Mouse (Mus musculus): ENCODE measurements at regions not wholly inside any gene's neighbourhood (a gene's known extent, or its start where the extent isn't known, plus 50 kb on each side); places are given as distances from the start of the nearest gene placed in this dataset.

DNA sequence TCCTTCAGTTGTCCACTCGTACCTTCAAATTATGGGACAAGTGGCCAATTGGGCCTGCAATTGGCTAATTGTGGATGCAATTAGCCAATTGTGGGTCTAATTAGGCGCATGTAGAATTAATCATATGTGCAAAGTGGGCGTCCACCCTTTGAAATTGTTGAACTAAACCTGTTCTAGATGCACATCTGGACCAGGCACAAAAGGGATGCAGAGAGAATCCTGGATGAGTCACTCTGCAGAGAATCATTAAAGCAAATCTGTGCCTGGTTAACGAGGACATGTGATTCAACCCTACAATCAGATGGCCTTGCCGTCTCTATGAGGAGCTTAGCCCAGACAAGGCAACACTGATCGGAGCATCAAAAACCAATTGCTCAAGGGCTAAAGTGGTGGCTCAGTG lies 393.0 kb upstream of the 3110018I06Rik start:
- peaks cover 34% of the 10 kb centered on the region for H3K9me3 ChIP-seq (ENCODE audit: control insufficient read depth, low read length)
- TF ChIP-seq GATA1 (IDR thresholded peaks at IDR 0.05; ENCODE audit: low read length) (no peak), TAL1 (IDR thresholded peaks at IDR 0.05; ENCODE audit: low read length) (no peak)
- no peaks in the 10 kb centered on the region for H3K4me1 ChIP-seq (ENCODE audit: control insufficient read depth)
- H3K36me3 ChIP-seq (ENCODE audit: control insufficient read depth) = no peaks in the 10 kb centered on the region
- H3K4me3 ChIP-seq (replicated peaks) = no peak overlapping the region
- no peaks in the 10 kb centered on the region for H3K27me3 ChIP-seq (ENCODE audit: control insufficient read depth)

DNA sequence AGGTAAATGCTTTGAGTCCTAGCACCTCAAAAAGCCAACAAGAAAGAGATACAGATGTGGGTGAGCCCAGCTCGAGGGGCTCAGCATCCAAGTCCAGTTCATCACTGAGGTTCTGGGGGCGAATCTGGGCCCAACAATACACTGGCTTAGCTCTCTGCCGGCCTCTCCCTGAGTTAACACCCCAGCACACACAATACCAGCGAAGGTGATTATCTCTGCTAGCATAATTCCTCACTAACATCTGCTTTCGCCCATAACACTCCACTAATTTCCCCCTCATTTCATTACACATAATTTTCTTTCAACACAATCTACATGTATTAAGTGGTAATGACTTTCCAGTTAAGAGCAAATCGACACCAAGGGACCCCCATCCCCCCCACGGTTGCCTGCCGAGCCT lies 383.9 kb upstream of the 3110018I06Rik start:
- Histone ChIP-seq H3K27me3 (ENCODE audit: control insufficient read depth) (no peaks in the 10 kb centered on the region), H3K4me3 (replicated peaks) (no peak overlapping the region), H3K36me3 (ENCODE audit: control insufficient read depth) (no peaks in the 10 kb centered on the region), H3K9me3 (ENCODE audit: control insufficient read depth, low read length) (peaks cover 31% of the 10 kb centered on the region), H3K4me1 (ENCODE audit: control insufficient read depth) (no peaks in the 10 kb centered on the region)
- no peak for TF ChIP-seq GATA1 (IDR thresholded peaks at IDR 0.05; ENCODE audit: low read length)
- no peak for TF ChIP-seq TAL1 (IDR thresholded peaks at IDR 0.05; ENCODE audit: low read length)

DNA sequence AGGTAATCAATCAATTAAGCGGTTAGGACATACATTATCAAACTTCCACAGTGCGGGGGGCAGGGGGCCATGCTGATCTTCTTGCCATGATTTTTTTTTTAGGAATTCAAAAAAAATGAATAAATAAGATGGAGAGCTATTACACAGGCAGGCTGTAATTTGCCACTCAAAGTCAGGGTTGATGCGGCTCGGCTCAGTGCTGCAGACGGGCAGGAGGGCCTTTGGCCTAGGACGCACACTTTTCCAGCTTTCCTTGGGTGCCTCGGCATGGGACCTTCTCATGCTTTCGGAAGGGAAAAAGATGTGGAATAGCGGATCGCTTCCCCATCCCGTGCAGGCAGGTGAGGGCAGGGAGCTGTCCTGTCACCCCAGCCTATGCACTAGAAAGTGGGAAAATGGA lies 383.4 kb upstream of the 3110018I06Rik start:
- peaks cover 35% of the 10 kb centered on the region for H3K9me3 ChIP-seq (ENCODE audit: control insufficient read depth, low read length)
- no peaks in the 10 kb centered on the region for H3K4me1 ChIP-seq (ENCODE audit: control insufficient read depth)
- no peaks in the 10 kb centered on the region for H3K36me3 ChIP-seq (ENCODE audit: control insufficient read depth)
- H3K4me3 ChIP-seq (replicated peaks) = no peak overlapping the region
- TF ChIP-seq TAL1 (IDR thresholded peaks at IDR 0.05; ENCODE audit: low read length) (no peak), GATA1 (IDR thresholded peaks at IDR 0.05; ENCODE audit: low read length) (no peak)
- H3K27me3 ChIP-seq (ENCODE audit: control insufficient read depth) = no peaks in the 10 kb centered on the region

DNA sequence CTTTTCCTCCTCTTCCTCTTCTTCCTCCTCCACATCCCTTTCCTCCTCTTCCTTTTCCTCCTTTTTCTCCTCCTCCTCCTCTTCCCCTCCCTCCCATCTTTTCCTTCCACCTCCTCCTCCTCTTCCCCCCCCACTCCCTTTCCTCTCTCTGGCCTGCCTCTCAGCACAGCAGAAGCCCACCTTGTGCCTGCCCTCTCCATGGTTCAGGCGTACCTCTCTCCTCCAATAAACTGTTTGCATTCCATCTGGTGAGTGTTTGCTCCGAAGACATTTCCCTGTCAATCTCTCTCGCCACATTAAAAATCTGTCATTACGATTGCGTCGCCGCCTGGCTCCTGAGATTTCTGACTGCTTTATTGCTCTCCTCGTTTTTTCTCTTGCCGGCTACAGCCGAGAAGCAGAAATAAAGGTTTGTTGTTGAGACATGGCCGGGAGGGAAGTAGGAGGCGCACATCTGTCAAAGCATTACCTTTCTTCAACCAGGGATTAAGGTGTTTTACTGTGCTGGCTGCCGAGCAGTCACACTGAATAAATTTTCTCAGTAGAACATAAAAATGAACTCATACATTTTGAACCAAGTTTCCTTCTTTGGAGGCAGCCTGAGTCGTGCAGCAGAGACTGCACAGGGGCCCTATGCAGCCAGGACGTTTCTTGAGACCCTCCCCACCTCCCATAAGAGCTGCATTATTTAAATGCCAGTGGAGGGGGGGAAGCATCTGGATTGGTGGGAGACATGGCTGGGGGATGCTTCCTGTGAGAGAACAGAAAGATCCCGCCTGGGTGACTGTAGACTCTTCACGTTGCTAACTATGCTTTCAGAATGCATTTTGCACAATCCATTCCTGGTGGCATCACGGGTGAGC lies 376.3 kb upstream of the 3110018I06Rik start:
- TF ChIP-seq GATA1 (IDR thresholded peaks at IDR 0.05; ENCODE audit: low read length) (no peak), TAL1 (IDR thresholded peaks at IDR 0.05; ENCODE audit: low read length) (no peak)
- H3K4me1 ChIP-seq (ENCODE audit: control insufficient read depth) = no peaks in the 10 kb centered on the region
- no peaks in the 10 kb centered on the region for H3K27me3 ChIP-seq (ENCODE audit: control insufficient read depth)
- no peaks in the 10 kb centered on the region for H3K36me3 ChIP-seq (ENCODE audit: control insufficient read depth)
- peaks cover 54% of the 10 kb centered on the region for H3K9me3 ChIP-seq (ENCODE audit: control insufficient read depth, low read length)
- H3K4me3 ChIP-seq (replicated peaks) = no peak overlapping the region

DNA sequence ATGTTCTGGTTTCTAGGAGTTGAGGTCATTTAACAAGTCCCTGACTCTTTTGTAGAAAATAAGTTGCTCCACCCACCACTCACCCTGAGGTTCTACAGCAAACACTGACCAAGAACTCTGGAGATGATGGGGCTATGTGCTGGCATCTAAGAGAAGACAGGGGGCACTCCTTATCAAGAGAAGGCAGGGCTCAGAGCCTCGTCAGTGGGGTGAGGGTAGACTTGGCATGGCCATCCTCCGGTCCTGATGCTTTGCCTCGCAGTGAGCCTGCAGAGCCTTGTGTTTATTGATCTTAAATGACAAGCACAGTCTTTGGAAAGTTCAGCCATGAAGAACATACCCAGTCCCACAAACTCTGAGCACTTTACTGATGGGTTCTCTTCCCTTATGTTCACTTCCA lies 370.1 kb upstream of the 3110018I06Rik start:
- no peak overlapping the region for H3K4me3 ChIP-seq (replicated peaks)
- TF ChIP-seq GATA1 (IDR thresholded peaks at IDR 0.05; ENCODE audit: low read length) (no peak), TAL1 (IDR thresholded peaks at IDR 0.05; ENCODE audit: low read length) (no peak)
- no peaks in the 10 kb centered on the region for H3K4me1 ChIP-seq (ENCODE audit: control insufficient read depth)
- H3K27me3 ChIP-seq (ENCODE audit: control insufficient read depth) = no peaks in the 10 kb centered on the region
- H3K36me3 ChIP-seq (ENCODE audit: control insufficient read depth) = no peaks in the 10 kb centered on the region
- peaks cover 21% of the 10 kb centered on the region for H3K9me3 ChIP-seq (ENCODE audit: control insufficient read depth, low read length)

DNA sequence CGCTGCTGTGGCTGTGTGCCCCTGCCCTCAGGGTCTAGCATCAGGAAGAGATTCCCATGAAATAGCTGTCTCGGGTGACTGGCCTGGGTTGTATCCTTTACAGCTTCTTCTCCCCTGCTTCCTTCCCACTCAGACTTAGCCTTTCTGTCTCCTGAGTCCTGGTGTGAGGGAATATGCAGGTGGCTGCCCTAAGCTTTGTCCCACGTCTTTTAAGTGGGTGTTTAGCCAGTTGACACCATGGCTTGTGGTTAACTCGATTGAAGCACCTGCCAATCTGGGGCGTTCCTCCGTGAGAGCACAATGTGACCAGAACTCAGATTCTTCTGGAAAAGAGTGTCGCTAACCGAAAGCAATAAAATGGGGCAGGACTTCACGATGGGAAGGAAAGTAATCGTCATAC lies 369.4 kb upstream of the 3110018I06Rik start:
- TF ChIP-seq TAL1 (IDR thresholded peaks at IDR 0.05; ENCODE audit: low read length) (no peak), GATA1 (IDR thresholded peaks at IDR 0.05; ENCODE audit: low read length) (no peak)
- peaks cover 19% of the 10 kb centered on the region for H3K9me3 ChIP-seq (ENCODE audit: control insufficient read depth, low read length)
- H3K27me3 ChIP-seq (ENCODE audit: control insufficient read depth) = no peaks in the 10 kb centered on the region
- no peak overlapping the region for H3K4me3 ChIP-seq (replicated peaks)
- no peaks in the 10 kb centered on the region for H3K4me1 ChIP-seq (ENCODE audit: control insufficient read depth)
- no peaks in the 10 kb centered on the region for H3K36me3 ChIP-seq (ENCODE audit: control insufficient read depth)

DNA sequence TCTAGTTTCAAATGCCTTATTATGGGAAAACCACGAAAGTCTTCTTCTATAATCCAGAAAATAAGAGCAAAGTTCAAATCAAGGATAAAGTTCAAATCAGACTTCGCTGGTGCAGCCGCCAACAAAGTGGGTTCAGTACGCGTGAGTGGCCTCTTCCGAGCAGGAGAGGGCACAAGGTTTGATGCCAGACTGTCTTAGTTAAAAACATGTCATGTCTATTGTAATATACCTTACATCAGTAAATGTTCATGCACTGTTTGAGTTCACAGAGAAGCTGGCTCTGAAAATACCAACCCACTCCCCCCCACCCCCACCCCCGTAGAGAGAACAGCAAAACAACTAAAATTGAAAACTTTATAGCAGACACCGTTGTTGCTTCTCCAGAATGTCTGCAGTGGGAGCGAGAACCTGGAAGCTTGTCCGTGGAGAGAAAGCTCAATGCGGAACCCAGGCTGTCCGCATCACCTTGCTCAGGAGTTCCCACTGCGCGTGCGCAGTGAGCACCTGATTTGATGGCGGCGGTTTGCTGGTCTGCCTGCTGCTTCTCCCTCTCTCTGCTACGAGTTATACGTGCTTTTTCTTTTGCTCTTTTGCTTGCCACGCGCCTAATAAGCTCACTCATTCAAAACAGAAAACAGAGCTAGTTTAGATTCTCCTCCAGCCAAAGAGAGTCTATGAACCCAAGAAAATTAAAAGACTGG lies 367.8 kb upstream of the 3110018I06Rik start:
- no peaks in the 10 kb centered on the region for H3K4me1 ChIP-seq (ENCODE audit: control insufficient read depth)
- peaks cover 19% of the 10 kb centered on the region for H3K9me3 ChIP-seq (ENCODE audit: control insufficient read depth, low read length)
- no peak overlapping the region for H3K4me3 ChIP-seq (replicated peaks)
- TF ChIP-seq TAL1 (IDR thresholded peaks at IDR 0.05; ENCODE audit: low read length) (no peak), GATA1 (IDR thresholded peaks at IDR 0.05; ENCODE audit: low read length) (no peak)
- H3K27me3 ChIP-seq (ENCODE audit: control insufficient read depth) = no peaks in the 10 kb centered on the region
- no peaks in the 10 kb centered on the region for H3K36me3 ChIP-seq (ENCODE audit: control insufficient read depth)

DNA sequence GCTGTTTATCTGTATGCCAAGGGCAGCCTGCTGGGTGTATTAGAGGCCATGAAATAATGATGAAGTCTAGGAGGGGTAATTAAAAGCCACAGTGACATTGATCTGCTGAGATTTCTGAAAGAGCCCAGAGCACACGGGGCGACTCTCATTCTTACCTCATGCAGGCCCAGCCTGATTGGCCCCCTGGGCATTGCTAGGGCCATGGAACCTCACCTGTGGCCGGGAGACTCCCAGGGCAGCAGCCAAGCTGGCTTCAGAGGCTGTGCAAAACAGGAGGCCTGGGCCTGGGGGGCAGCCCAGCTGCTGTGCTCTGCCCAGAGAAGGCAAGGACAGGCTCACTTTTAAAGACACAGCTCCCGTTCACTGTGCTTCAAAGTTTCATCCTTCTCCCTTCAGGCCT lies 366.4 kb upstream of the 3110018I06Rik start:
- Histone ChIP-seq H3K4me1 (ENCODE audit: control insufficient read depth) (no peaks in the 10 kb centered on the region), H3K9me3 (ENCODE audit: control insufficient read depth, low read length) (peaks cover 17% of the 10 kb centered on the region), H3K36me3 (ENCODE audit: control insufficient read depth) (no peaks in the 10 kb centered on the region), H3K27me3 (ENCODE audit: control insufficient read depth) (no peaks in the 10 kb centered on the region), H3K4me3 (replicated peaks) (no peak overlapping the region)
- no peak for TF ChIP-seq GATA1 (IDR thresholded peaks at IDR 0.05; ENCODE audit: low read length)
- TF ChIP-seq TAL1 (IDR thresholded peaks at IDR 0.05; ENCODE audit: low read length) = no peak

DNA sequence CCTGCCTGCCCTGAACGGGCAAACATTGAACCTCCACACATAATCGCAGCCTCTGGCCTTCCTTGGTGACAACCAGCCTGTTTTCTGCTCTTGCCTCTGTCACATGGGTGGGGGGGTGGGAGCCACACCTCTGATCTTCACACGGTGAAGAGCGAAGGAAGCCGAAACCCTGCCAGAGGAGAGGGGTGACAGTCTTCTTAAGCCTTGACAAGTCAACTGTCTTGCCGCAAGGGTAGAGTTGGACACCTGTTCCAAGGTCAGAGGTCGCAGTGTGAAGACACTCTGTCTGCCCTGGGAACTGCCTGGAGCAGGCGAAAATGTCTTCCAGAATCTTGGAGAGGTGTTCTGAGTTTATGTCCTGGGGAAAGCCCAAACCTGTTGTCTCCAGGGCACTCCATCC lies 364.8 kb upstream of the 3110018I06Rik start:
- H3K4me3 ChIP-seq (replicated peaks) = no peak overlapping the region
- no peak for TF ChIP-seq GATA1 (IDR thresholded peaks at IDR 0.05; ENCODE audit: low read length)
- no peaks in the 10 kb centered on the region for H3K4me1 ChIP-seq (ENCODE audit: control insufficient read depth)
- H3K9me3 ChIP-seq (ENCODE audit: control insufficient read depth, low read length) = peaks cover 17% of the 10 kb centered on the region
- no peaks in the 10 kb centered on the region for H3K27me3 ChIP-seq (ENCODE audit: control insufficient read depth)
- no peaks in the 10 kb centered on the region for H3K36me3 ChIP-seq (ENCODE audit: control insufficient read depth)
